Mouse (Mus musculus): ENCODE data around the gene Trim44.
A peak's percentile ranks its signal among the peaks of the same experiment; 100 is the strongest.

Gene Trim44

DNA sequence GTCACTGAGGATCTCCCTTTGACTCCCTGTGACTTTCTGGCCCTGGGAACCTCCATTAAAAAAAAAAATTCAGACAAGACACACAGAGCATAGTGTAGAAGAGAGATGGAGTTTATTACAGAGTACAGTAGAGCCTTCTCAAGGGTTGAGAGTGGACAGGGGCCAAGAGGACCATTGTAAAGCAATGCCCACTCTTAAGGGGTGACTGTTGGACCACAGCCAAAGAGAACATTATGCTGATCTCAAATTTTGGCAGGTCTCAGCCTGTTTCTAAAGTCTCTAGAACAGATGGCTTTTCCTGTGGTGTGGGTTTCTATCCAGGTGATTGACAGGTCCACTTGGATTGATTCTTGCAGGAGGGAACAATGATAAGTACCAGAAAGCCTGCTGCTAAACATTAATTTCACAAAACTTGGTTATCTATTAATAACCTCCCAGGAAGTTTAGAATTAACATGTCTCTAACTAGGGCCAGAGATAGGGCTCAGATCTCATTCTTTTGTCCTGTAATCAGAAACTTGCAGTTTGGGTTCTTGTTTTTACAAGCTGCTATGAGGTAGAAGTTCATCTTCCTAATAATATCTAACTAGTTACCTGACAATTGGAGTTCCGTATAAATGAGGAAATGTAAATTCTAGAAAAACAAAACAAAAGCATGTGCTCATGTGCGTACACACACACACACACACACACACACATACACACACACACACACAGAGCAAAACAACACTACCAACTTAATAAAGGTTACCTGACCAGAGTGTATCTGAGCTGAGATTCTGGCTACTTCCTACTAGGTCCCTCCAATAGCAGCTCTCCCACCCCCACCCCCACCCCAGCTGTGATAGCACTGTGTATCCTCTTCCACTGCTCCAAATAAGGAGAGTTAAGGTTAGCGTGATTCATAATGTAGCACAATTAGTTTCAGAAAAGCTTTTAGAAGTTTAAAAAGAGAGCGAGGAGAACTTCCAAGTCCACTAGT, 1.0 kb downstream of the Trim44 start:
- no peak for DNase-seq (ENCODE audit: low spot score)

DNA sequence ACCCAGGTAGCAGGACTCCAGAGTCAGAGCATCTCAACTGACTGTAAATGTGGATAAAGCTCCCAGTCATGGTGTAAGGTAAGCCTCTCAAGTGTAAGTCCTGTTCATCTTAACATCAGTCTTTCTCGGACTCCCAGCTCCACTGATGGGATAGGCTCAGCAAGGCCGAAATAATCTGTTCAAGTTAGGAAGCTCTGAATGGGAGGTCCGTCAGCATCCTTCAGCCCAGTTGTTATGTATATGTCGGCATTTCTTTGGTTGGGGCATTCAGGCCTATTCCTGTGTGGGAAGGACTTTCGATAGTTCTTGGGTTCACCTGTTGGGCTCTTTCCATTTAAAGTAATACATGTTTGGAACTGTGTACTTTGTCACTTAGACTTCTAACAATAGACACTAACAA, 3.6 kb downstream of the Trim44 start:
- DNase-seq (ENCODE audit: low spot score), result no peak

DNA sequence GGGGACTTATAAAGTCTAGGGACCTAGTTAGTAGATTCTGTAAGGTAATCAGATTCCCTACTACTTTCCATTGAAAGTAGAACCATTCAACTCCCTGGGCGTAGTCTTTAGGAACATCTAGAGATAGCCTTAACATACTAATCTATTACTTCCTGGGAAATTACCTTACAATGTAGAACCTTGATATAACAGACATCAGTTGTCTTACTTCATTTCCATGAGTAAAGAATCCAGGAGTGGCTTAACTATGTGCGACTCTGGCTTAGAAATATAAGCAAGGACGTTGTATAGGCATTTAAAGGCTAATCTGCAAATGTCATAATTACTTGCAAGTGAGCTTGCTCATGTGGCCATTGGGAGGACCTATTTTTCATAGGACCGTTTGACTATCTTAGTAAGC, 4.3 kb downstream of the Trim44 start:
- no peak for DNase-seq (ENCODE audit: low spot score)

DNA sequence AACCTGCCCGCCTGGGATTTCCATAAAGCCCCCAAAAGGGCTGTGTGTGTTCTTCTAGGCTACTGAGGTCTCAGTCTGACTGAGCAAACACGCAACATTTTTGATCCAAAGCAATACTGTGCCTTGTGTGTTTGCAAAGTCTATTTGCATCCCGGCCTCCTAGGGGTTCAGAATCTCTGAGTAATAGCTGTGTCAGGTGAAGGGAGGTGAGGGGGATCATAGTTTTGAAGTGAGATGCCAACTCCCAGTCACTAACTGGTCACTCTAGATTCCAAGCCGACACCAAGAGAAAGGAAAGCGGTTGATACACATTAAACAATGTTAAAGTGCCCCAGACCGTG, 6.3 kb downstream of the Trim44 start:
- no peak for DNase-seq (ENCODE audit: low spot score)

GRCm38 (mm10) chr2:102400605-102401351, 6.8 kb downstream of the Trim44 start:
- peak; percentile 86 for DNase-seq (ENCODE audit: low spot score)

DNA sequence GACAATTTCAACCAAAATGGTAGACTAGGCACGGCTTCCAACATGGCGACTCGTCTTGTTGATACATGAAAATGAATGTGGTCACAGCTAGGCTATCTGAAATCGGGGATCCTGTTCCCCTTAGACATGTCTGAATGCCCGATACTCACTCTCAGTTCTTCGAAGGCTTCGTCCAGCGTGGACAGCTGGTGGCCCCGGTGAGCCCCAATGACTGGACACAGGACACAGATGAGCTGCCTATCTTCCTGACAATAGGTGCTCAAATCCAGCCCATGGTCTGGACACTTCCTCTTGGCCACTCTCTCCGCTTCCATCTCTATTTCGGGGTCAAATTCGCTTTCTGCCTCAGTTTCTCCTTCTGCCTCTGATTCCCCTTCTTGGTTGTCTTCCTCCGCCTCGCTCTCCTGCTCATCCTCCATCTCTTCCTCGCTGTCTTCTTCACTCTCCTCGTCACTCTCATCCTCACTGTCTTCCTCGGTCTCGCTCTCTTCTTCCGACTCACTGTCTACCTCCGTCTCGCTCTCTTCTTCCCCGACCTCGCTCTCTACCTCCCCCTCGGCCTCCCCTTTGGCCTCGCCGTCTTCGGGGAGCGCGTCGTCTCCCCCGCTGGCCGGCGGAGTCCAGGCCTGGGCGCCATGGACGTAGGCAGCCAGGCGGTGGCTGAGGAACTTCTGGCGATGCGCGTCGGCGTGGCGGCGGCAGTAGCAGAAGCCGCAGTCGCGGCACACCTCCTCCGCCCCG, 7.6 kb downstream of the Trim44 start:
- DNase-seq (ENCODE audit: low spot score), result no peak

GRCm38 (mm10) chr2:102396493-102396892, 11.1 kb downstream of the Trim44 start:
- no peak for DNase-seq (ENCODE audit: low spot score)

- DNase-seq (ENCODE audit: low spot score), result no peak
Observed at GRCm38 (mm10) chr2:102393457-102393856, 14.2 kb downstream of the Trim44 start.

GRCm38 (mm10) chr2:102385328-102385902, 22.2 kb downstream of the Trim44 start:
- no peak for DNase-seq (ENCODE audit: low spot score)

GRCm38 (mm10) chr2:102384496-102384895, 23.1 kb downstream of the Trim44 start:
- no peak for DNase-seq (ENCODE audit: low spot score)

- no peak for DNase-seq (ENCODE audit: low spot score)
Observed at GRCm38 (mm10) chr2:102384057-102384456, 23.6 kb downstream of the Trim44 start.

- no peak for DNase-seq (ENCODE audit: low spot score)
Observed at GRCm38 (mm10) chr2:102383069-102383834, 24.4 kb downstream of the Trim44 start.

DNA sequence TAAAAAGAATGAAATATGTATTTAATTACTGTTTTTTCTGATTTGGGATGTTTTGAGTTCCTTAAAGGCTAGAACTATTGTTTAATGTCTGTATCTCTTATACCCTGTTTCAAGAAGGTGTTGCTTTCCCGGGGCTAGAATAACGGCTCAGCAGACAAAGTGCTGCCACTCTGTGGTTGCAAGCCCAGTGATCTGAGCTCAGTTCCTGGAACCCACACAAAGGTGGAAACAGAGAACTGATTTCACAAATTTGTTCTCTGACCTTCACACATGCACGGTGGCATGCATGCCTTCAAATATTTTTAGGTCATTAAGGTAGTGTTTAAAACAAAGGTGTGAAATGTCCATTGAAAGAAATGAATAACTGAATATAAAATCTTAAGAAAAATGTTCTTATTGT, 25.1 kb downstream of the Trim44 start:
- DNase-seq (ENCODE audit: low spot score), result no peak

- DNase-seq (ENCODE audit: low spot score), result no peak
Observed at GRCm38 (mm10) chr2:102380581-102380980, 27.0 kb downstream of the Trim44 start.

DNA sequence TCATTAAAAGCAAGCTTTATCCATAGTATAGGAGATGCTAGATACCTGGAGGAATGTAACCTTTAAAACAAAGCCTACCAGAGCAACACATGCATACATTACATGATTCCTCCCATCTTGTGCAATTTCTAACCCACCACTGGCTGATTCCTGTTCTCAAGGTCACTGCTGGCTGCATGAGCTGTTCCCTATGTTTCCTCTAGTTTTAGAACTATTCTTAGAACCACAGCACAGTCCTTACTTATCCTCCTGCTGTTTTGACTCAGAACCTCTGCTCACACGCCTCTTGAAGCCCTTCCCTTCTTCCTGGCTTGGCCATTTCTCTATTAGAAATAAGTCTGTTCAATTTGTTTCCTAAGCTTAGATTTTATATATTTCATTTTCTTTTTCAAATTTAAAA, 28.7 kb downstream of the Trim44 start:
- DNase-seq (ENCODE audit: low spot score), result no peak

- no peak for DNase-seq (ENCODE audit: low spot score)
Observed at GRCm38 (mm10) chr2:102378381-102378780, 29.2 kb downstream of the Trim44 start.

DNA sequence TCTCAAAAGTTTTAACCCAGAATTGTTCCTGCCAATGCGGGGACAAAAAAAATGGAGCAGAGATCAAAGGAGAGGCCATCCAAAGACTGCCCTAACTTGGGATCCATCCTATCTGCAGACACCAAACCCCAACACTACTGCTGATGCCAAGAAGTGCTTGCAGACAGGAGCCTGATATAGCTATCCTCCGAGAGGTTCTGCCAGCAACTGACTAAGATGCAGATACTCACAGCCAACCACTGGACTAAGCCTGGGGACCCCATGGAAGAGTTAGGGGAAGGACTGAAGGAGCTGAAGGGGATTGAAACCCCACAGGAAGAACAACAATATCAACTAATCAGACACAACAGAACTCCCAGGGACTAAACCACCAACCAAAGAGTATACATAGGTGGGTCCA, 30.3 kb downstream of the Trim44 start:
- no peak for DNase-seq (ENCODE audit: low spot score)

GRCm38 (mm10) chr2:102373406-102374105, 34.1 kb downstream of the Trim44 start:
- DNase-seq (ENCODE audit: low spot score), result no peak

- DNase-seq (ENCODE audit: low spot score), result no peak
Observed at GRCm38 (mm10) chr2:102372690-102373089, 34.9 kb downstream of the Trim44 start.

DNA sequence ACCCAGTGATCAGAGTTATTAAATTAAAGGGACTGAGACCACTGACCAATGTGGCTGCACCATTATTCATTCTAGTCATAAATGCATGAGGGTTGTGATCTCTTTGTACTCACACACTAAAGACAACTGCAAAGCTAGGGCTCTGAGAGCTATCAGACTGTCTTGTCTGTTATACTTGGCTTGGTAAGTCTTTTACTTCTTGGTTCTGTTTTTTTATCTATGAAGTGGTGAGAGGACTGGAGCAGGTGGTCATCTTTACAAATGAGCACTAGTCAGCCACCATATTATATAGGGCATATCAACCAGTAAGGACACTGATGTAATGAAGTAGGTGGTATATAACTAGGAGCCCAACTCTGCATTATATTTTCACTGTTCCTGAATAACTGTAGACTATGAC, 36.3 kb downstream of the Trim44 start:
- no peak for DNase-seq (ENCODE audit: low spot score)
